Mouse (Mus musculus) brain, embryonic 14.5 days (tissue): Measurements from ENCODE around the gene Pemt.

Experiments used
- CTCF ChIP-seq: fragments of 200-500 bp; IDR thresholded peaks from 2 replicates; pipeline ENCODE4 v1.5.1; 2012; ENCODE audit warnings: inconsistent platforms, mild to moderate bottlenecking, moderate library complexity, borderline replicate concordance; ENCODE audit not compliant: insufficient read depth, insufficient read length; ENCODE audit errors: extremely low read depth
- POLR2A ChIP-seq: fragments of 200-500 bp; IDR thresholded peaks from 2 replicates; pipeline ENCODE4 v1.6.1; 2012; ENCODE audit warnings: mild to moderate bottlenecking, inconsistent platforms, borderline replicate concordance; ENCODE audit not compliant: poor library complexity, insufficient read depth, insufficient read length, severe bottlenecking; ENCODE audit errors: extremely low read depth

GRCm38 (mm10) chr11:60071221-60071620 lies 24.9 kb upstream of the Pemt start:
- TF ChIP-seq POLR2A (no peak), CTCF (no peak)
